Mouse (Mus musculus): ENCODE measurements at regions not wholly inside any gene's neighbourhood (a gene's known extent, or its start where the extent isn't known, plus 50 kb on each side); places are given as distances from the start of the nearest gene placed in this dataset.

GRCm38 (mm10) chr2:50417643-50418042 is 121.0 kb upstream of the Mmadhc start:
- peak; percentile 5 for DNase-seq (ENCODE audit: low spot score)

GRCm38 (mm10) chr2:50417135-50417534 is 120.5 kb upstream of the Mmadhc start:
- no peak for DNase-seq (ENCODE audit: low spot score)

GRCm38 (mm10) chr2:50416056-50416455 is 119.5 kb upstream of the Mmadhc start:
- DNase-seq (ENCODE audit: low spot score) = no peak

- DNase-seq (ENCODE audit: low spot score) = no peak
Measured at GRCm38 (mm10) chr2:50405932-50406331, 109.3 kb upstream of the Mmadhc start.

GRCm38 (mm10) chr2:50403106-50403505 is 106.5 kb upstream of the Mmadhc start:
- DNase-seq (ENCODE audit: low spot score) = no peak

- no peak for DNase-seq (ENCODE audit: low spot score)
Measured at GRCm38 (mm10) chr2:50398576-50398975, 102.0 kb upstream of the Mmadhc start.

GRCm38 (mm10) chr2:50377609-50378413 is 81.2 kb upstream of the Mmadhc start:
- no peak for DNase-seq (ENCODE audit: low spot score)

GRCm38 (mm10) chr2:50373626-50374025 is 77.0 kb upstream of the Mmadhc start:
- no peak for DNase-seq (ENCODE audit: low spot score)

GRCm38 (mm10) chr2:50373006-50373405 is 76.4 kb upstream of the Mmadhc start:
- DNase-seq (ENCODE audit: low spot score) = no peak

GRCm38 (mm10) chr2:50368831-50369230 is 72.2 kb upstream of the Mmadhc start:
- DNase-seq (ENCODE audit: low spot score) = no peak

- DNase-seq (ENCODE audit: low spot score) = no peak
Measured at GRCm38 (mm10) chr2:50368351-50368750, 71.8 kb upstream of the Mmadhc start.

GRCm38 (mm10) chr2:50365221-50365620 is 68.6 kb upstream of the Mmadhc start:
- no peak for DNase-seq (ENCODE audit: low spot score)

GRCm38 (mm10) chr2:50356089-50356488 is 59.5 kb upstream of the Mmadhc start:
- no peak for DNase-seq (ENCODE audit: low spot score)

GRCm38 (mm10) chr2:50347486-50348265 is 51.1 kb upstream of the Mmadhc start:
- DNase-seq (ENCODE audit: low spot score) = no peak
